Mouse (Mus musculus) CD4-positive helper T cell, adult 2 months (primary cell): ENCODE results near the gene C1qtnf9.
A peak's percentile ranks its signal among the peaks of the same experiment; 100 is the strongest.

Experiments
- DNase-seq: peaks from one replicate; pipeline ENCODE4 v3.0.0-alpha.2; 2012; ENCODE audit warnings: low read depth, missing footprints, low spot score

The C1qtnf9 gene

GRCm38 (mm10) chr14:60749880-60750279, 18.1 kb upstream of the C1qtnf9 start:
- DNase-seq = no peak

GRCm38 (mm10) chr14:60751581-60751980, 16.4 kb upstream of the C1qtnf9 start:
- DNase-seq = no peak

GRCm38 (mm10) chr14:60752892-60753800, 14.8 kb upstream of the C1qtnf9 start:
- DNase-seq = no peak

GRCm38 (mm10) chr14:60753801-60754126, 14.2 kb upstream of the C1qtnf9 start:
- DNase-seq = no peak

- no peak for DNase-seq
Observed at GRCm38 (mm10) chr14:60754656-60755055, 13.3 kb upstream of the C1qtnf9 start.

GRCm38 (mm10) chr14:60756271-60756670, 11.7 kb upstream of the C1qtnf9 start:
- DNase-seq = no peak

- DNase-seq = no peak
Observed at GRCm38 (mm10) chr14:60757265-60757664, 10.7 kb upstream of the C1qtnf9 start.

GRCm38 (mm10) chr14:60757722-60758121, 10.2 kb upstream of the C1qtnf9 start:
- DNase-seq = no peak

GRCm38 (mm10) chr14:60759097-60759496, 8.8 kb upstream of the C1qtnf9 start:
- DNase-seq = no peak

- DNase-seq = no peak
Observed at GRCm38 (mm10) chr14:60761801-60762200, 6.1 kb upstream of the C1qtnf9 start.

GRCm38 (mm10) chr14:60762754-60763153, 5.2 kb upstream of the C1qtnf9 start:
- DNase-seq = no peak

- no peak for DNase-seq
Observed at GRCm38 (mm10) chr14:60763746-60764145, 4.2 kb upstream of the C1qtnf9 start.

- no peak for DNase-seq
Observed at GRCm38 (mm10) chr14:60764526-60764925, 3.4 kb upstream of the C1qtnf9 start.

GRCm38 (mm10) chr14:60765025-60765424, 2.9 kb upstream of the C1qtnf9 start:
- DNase-seq = no peak

- no peak for DNase-seq
Observed at GRCm38 (mm10) chr14:60769340-60769739, 1.4 kb downstream of the C1qtnf9 start.

GRCm38 (mm10) chr14:60770594-60770993, 2.7 kb downstream of the C1qtnf9 start:
- no peak for DNase-seq

GRCm38 (mm10) chr14:60771057-60771456, 3.1 kb downstream of the C1qtnf9 start:
- peak; percentile 78 for DNase-seq

GRCm38 (mm10) chr14:60773476-60773875, 5.5 kb downstream of the C1qtnf9 start:
- DNase-seq = no peak

GRCm38 (mm10) chr14:60776521-60776920, 8.6 kb downstream of the C1qtnf9 start:
- DNase-seq = no peak

GRCm38 (mm10) chr14:60777485-60777919, 9.6 kb downstream of the C1qtnf9 start:
- no peak for DNase-seq

- no peak for DNase-seq
Observed at GRCm38 (mm10) chr14:60779198-60779597, 11.3 kb downstream of the C1qtnf9 start.

- DNase-seq = no peak
Observed at GRCm38 (mm10) chr14:60782121-60782656, 14.3 kb downstream of the C1qtnf9 start.

GRCm38 (mm10) chr14:60783196-60783595, 15.3 kb downstream of the C1qtnf9 start:
- DNase-seq = no peak
